Mouse (Mus musculus) regulatory T cell (primary cell): Measurements from ENCODE around the gene Naga.

ENCODE experiments used
- in situ Hi-C: fragments of 300-600 bp; cut with MboI, MseI; formaldehyde crosslinking; loops from one replicate; pipeline ENCODE4 v1.15.1; 2025; ENCODE audit warnings: high pct_unique_total_duplicates

Naga gene

GRCm38 (mm10) chr15:82340414-82341035, 1.8 kb upstream of the Naga start:
- in situ Hi-C loops, result no loop called here

GRCm38 (mm10) chr15:82339634-82340254, 1.0 kb upstream of the Naga start:
- in situ Hi-C loops, result no loop called here

GRCm38 (mm10) chr15:82339150-82339549, 425 bp upstream of the Naga start:
- in situ Hi-C loops, result no loop called here

GRCm38 (mm10) chr15:82337875-82338274, 850 bp downstream of the Naga start:
- in situ Hi-C loops, result no loop called here

- in situ Hi-C loops, result no loop called here
Observed at GRCm38 (mm10) chr15:82336629-82337028, 2.1 kb downstream of the Naga start.

GRCm38 (mm10) chr15:82335194-82335593, 3.5 kb downstream of the Naga start:
- in situ Hi-C loops, result no loop called here

GRCm38 (mm10) chr15:82325382-82325781, 13.3 kb downstream of the Naga start:
- in situ Hi-C loops, result no loop called here

- in situ Hi-C loops, result no loop called here
Observed at GRCm38 (mm10) chr15:82322195-82322594, 16.5 kb downstream of the Naga start.

- in situ Hi-C loops, result no loop called here
Observed at GRCm38 (mm10) chr15:82319613-82320012, 19.1 kb downstream of the Naga start.

GRCm38 (mm10) chr15:82317839-82318238, 20.9 kb downstream of the Naga start:
- in situ Hi-C loops, result no loop called here

- in situ Hi-C loops, result no loop called here
Observed at GRCm38 (mm10) chr15:82308416-82308815, 30.3 kb downstream of the Naga start.

- in situ Hi-C loops, result no loop called here
Observed at GRCm38 (mm10) chr15:82307107-82307506, 31.6 kb downstream of the Naga start.

- in situ Hi-C loops, result no loop called here
Observed at GRCm38 (mm10) chr15:82298764-82299561, 39.8 kb downstream of the Naga start, which contains the start of gene Wbp2nl. Gene Wbp2nl (plus strand): TSS chr15:82298954.

GRCm38 (mm10) chr15:82294059-82294458, 44.7 kb downstream of the Naga start:
- in situ Hi-C loops, result no loop called here

GRCm38 (mm10) chr15:82293271-82293711, 45.4 kb downstream of the Naga start:
- in situ Hi-C loops, result no loop called here

- in situ Hi-C loops, result no loop called here
Observed at GRCm38 (mm10) chr15:82292851-82293250, 45.9 kb downstream of the Naga start.

GRCm38 (mm10) chr15:82290252-82290651, 48.5 kb downstream of the Naga start:
- in situ Hi-C loops, result no loop called here

GRCm38 (mm10) chr15:82286157-82286556, 52.6 kb downstream of the Naga start:
- in situ Hi-C loops, result no loop called here

- in situ Hi-C loops, result no loop called here
Observed at GRCm38 (mm10) chr15:82280638-82281037, 58.1 kb downstream of the Naga start.
